In the genomic region with DNA sequence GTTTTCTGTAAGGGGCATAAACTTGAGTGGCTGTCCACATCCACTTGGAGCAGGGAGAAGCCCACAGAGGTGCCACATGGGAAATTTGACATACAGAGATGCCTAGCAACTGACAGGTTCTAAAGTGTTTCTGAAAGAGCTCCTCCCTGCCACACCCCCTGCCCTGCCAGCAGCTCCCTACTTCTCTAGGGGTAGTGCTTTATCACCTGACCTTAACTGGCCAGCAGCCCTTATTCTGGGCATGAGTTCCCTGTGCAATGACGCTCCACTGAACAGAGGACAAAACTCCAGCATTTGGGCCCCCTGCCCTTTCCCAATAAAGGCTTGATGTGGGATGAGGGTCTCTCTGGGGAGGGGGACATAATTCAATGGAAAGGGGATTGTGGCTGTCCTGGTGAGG, we compare ENCODE assay signal across 29 mouse cellular contexts.
"Had no signal": no experiment of that assay in that cellular context is flagged by ENCODE, and none has a peak within 500 bp of the region (broad histone marks: within the 10 kb centered on the region; RNA-seq: fewer than 3 reads in every experiment).

No protein-coding gene starts in this region.

- H3K9ac ChIP-seq: limb, embryonic 12.5 days; limb, embryonic 13.5 days; limb, embryonic 15.5 days; liver, embryonic 12.5 days; liver, embryonic 13.5 days; liver, embryonic 14.5 days; liver, embryonic 15.5 days; liver, postnatal 0 days; lung, embryonic 14.5 days; lung, embryonic 15.5 days; midbrain, embryonic 12.5 days; midbrain, embryonic 13.5 days; midbrain, embryonic 15.5 days had no signal

- DNase-seq: left cerebral cortex, postnatal 4 days; liver; liver, embryonic 13.5 days; liver, postnatal 0 days; lung, adult 2 months; lung, embryonic 14.5 days; lung, postnatal 10 days; lung, postnatal 14 days; lung, postnatal 4 days; midbrain, embryonic 14.5 days had no signal

- ATAC-seq: liver, embryonic 12.5 days; liver, postnatal 0 days; lung, postnatal 0 days; midbrain, embryonic 13.5 days; midbrain, embryonic 15.5 days; midbrain, embryonic 16.5 days had no signal

- H3K9me3 ChIP-seq: limb, embryonic 10.5 days; limb, embryonic 12.5 days; limb, embryonic 13.5 days; limb, embryonic 15.5 days; liver, embryonic 12.5 days; liver, embryonic 13.5 days; liver, embryonic 15.5 days; lung, embryonic 15.5 days; megakaryocyte, embryonic 14.5 days; midbrain, embryonic 10.5 days; midbrain, embryonic 12.5 days; midbrain, embryonic 13.5 days; midbrain, embryonic 15.5 days had no signal

- H3K4me1 ChIP-seq: limb, embryonic 10.5 days; limb, embryonic 12.5 days; liver, embryonic 12.5 days; liver, embryonic 13.5 days; liver, embryonic 15.5 days; lung, embryonic 15.5 days; megakaryocyte, embryonic 14.5 days; midbrain, embryonic 10.5 days; midbrain, embryonic 12.5 days; midbrain, embryonic 13.5 days had no signal

- H3K27me3 ChIP-seq: limb, embryonic 12.5 days; limb, embryonic 13.5 days; limb, embryonic 15.5 days; liver, embryonic 12.5 days; liver, embryonic 13.5 days; liver, embryonic 15.5 days; lung, embryonic 15.5 days; midbrain, embryonic 12.5 days; midbrain, embryonic 13.5 days; midbrain, embryonic 15.5 days had no signal

- H3K4me2 ChIP-seq: limb, embryonic 12.5 days; limb, embryonic 13.5 days; limb, embryonic 15.5 days; liver, embryonic 11.5 days; liver, embryonic 12.5 days; liver, embryonic 13.5 days; liver, embryonic 15.5 days; lung, embryonic 14.5 days; lung, embryonic 15.5 days; midbrain, embryonic 11.5 days; midbrain, embryonic 12.5 days; midbrain, embryonic 13.5 days; midbrain, embryonic 15.5 days had no signal

- H3K4me3 ChIP-seq: limb, embryonic 10.5 days; limb, embryonic 12.5 days; limb, embryonic 13.5 days; limb, embryonic 15.5 days; liver, embryonic 12.5 days; liver, embryonic 13.5 days; liver, embryonic 15.5 days; lung, embryonic 15.5 days; megakaryocyte, embryonic 14.5 days; midbrain, embryonic 10.5 days; midbrain, embryonic 12.5 days; midbrain, embryonic 13.5 days; midbrain, embryonic 15.5 days; myocyte had no signal

- H3K27ac ChIP-seq: limb, embryonic 10.5 days; limb, embryonic 12.5 days; limb, embryonic 13.5 days; limb, embryonic 15.5 days; liver, embryonic 12.5 days; liver, embryonic 13.5 days; liver, embryonic 14.5 days; liver, embryonic 15.5 days; lung, embryonic 15.5 days; macrophage; midbrain, embryonic 10.5 days; midbrain, embryonic 12.5 days; midbrain, embryonic 13.5 days; midbrain, embryonic 15.5 days had no signal

- H3K36me3 ChIP-seq: limb, embryonic 10.5 days; limb, embryonic 12.5 days; limb, embryonic 13.5 days; limb, embryonic 15.5 days; liver, embryonic 12.5 days; liver, embryonic 13.5 days; liver, embryonic 15.5 days; lung, embryonic 15.5 days; midbrain, embryonic 10.5 days; midbrain, embryonic 13.5 days; midbrain, embryonic 15.5 days had no signal
